Mouse (Mus musculus): ENCODE results near the gene Fmn2.

DNA sequence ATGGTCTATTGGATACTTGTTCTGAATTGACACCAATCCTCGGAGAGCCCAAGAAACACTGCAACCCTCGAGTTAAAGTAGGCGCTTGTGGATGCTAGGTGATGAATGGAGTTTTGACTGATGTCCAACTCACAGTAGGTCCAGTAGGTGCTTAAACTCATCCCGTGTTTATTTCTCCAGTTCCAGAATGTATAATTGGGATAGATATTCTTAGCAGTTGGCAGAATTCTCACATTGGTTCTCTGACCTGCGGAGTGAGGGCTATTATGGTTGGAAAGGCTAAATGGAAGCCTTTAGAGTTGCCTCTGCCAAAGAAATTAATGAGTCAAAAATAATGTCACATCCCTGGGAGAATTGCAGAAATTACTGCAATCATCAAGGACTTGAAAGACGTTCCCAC is 62.9 kb downstream of the Fmn2 start:
- TF ChIP-seq CTCF (IDR thresholded peaks at IDR 0.05; ENCODE audit: borderline replicate concordance, control insufficient read depth, extremely low read depth, insufficient read depth, low read length, poor library complexity) (no peak), POLR2A (IDR thresholded peaks at IDR 0.05; ENCODE audit: control insufficient read depth, extremely low read depth, insufficient read depth, low read length, poor library complexity) (no peak)

Measured in thymus, adult 2 months (tissue).